Mouse (Mus musculus) bone marrow macrophage, adult 2 months (primary cell): ENCODE data around the gene Gm20388.

Experiments used
- CTCF ChIP-seq: IDR thresholded peaks from 2 replicates; pipeline ENCODE4 v1.5.1; 2012; ENCODE audit warnings: low read depth, mild to moderate bottlenecking, low read length, moderate library complexity
- POLR2A ChIP-seq: IDR thresholded peaks from 2 replicates; pipeline ENCODE4 v1.6.1; 2012; ENCODE audit warnings: mild to moderate bottlenecking, low read depth, low read length, borderline replicate concordance

DNA sequence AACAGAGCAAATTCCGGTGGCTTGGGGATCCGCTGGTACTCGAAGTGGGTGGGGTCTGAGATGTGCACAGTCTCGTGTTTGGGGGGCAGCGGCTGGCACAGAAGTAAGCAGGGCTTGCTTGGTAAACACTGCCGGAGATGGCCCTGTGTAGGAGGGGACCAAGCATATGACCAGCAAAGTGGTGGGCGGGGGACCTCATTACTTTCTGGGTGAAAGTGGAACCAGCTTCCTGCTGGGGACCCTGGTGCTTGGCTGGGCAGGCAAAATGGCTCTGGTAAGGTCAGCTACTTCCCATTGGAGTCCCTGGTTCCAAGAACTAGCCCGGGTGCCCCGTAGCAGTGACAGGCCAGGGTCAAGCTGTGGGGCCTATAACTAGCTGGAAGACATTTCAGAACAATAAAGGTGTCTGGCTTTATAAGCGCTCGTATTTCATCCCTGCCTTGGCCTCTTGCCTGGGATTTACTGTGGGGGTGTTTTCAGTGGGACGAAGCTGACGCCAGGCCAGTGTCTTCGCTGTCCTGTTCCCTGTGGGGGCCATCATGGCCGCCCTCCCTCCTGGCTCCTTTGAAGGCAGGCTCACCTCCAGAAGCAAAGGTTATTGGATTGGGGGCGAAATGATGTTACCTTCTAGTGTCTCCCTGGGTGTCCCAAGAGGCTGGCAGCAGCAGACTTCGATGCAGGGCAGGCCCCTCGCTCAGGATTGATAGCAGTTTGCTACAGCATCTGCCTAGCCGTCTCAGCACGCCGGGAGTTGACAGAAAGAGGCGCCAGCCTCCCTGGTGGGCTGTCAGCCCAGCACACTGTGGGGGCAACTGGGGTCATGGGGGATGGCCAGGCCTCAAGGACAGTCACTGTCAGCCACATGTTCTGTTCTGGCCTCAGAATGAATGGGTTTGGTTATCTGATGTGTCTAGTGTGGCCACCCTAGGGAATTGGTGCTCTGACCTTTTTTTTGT is 466.5 kb downstream of the Gm20388 start:
- TF ChIP-seq POLR2A (no peak), CTCF (no peak)
